Mouse (Mus musculus) liver, adult 2 months (tissue): ENCODE measurements at regions not wholly inside any gene's neighbourhood (a gene's known extent, or its start where the extent isn't known, plus 50 kb on each side); places are given as distances from the start of the nearest gene placed in this dataset.

Experiments used
- CTCF ChIP-seq: fragments of 200-500 bp; IDR thresholded peaks from 2 replicates; pipeline ENCODE4 v1.5.1; 2011; ENCODE audit warnings: low read depth, low read length, control low read depth
- POLR2A ChIP-seq: fragments of 200-500 bp; IDR thresholded peaks from 2 replicates; pipeline ENCODE4 v1.6.1; 2011; ENCODE audit warnings: low read length, control low read depth; ENCODE audit not compliant: insufficient read depth; ENCODE audit errors: extremely low read depth

GRCm38 (mm10) chr6:94410480-94410879 is 89.7 kb upstream of the Slc25a26 start:
- TF ChIP-seq CTCF (no peak), POLR2A (no peak)
